13 mouse cellular contexts compared by ENCODE assay signal in the genomic region with DNA sequence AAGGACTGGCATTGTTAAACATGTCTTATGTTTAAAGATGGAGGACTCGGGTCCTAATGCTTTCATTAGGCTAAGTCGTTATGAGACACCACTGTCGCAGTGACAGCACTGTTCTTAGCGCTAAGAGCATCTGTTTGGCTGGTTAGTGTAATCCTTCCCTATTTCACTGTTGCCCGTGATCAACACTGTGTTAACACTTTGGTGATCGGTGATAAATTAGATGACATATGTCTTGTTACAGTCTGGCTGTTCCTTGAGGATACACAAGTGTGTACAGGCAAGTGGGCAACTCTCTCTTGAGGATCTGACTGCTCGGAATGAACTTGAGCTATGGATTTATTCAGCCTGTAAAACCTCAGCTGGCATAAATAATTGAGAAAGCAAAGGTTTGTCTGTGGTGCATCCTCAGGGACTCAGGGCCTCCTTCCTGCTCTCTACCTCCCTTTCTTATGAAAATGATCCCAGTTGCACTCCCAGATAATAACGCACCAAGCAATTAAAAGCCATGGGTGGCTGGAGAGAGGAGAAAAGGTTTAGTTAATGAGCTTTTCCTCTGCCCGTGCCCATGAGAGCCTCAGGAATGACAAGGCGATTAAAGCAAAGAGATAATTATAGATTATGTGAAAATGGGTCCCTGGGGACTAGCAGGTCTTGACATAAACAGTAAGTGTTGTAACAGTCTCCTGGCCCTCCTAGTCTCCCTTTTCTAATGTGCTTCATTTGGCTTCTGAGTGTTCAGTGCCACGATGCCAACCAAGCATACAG. TPM values are rescaled to one million over a fixed set of nuclear protein-coding genes. Genes with fewer than 3 reads are reported as not detected.
A peak's percentile ranks its signal among the peaks of the same experiment; 100 is the strongest.
DNase-seq lines count a peak whose midpoint lies in the region; ATAC-seq lines count a peak whose summit lies in the region.
"Had no signal": no experiment of that assay in that cellular context is flagged by ENCODE, and none has a peak within 500 bp of the region (broad histone marks: within the 10 kb centered on the region; RNA-seq: fewer than 3 reads in every experiment).

No protein-coding gene starts in this region.

- H3K27me3 ChIP-seq in forebrain, embryonic 14.5 days (replicated peaks; ENCODE audit: control insufficient read depth, insufficient read depth, low read length): no peaks in the 10 kb centered on the region
- no peaks in the 10 kb centered on the region for H3K27me3 ChIP-seq in hindbrain, embryonic 16.5 days (replicated peaks; ENCODE audit: control insufficient read depth, insufficient read depth, low read length)
- H3K27me3 ChIP-seq in neural tube, embryonic 13.5 days: no peaks in the 10 kb centered on the region

- H3K4me1 ChIP-seq in forebrain, embryonic 14.5 days (ENCODE audit: control insufficient read depth, insufficient read depth, low read length): peaks cover 18% of the 10 kb centered on the region
- peaks cover 3% of the 10 kb centered on the region for H3K4me1 ChIP-seq in hindbrain, embryonic 16.5 days (ENCODE audit: control insufficient read depth, insufficient read depth, low read depth, low read length)
- H3K4me1 ChIP-seq in neural tube, embryonic 13.5 days (replicated peaks): peaks cover 23% of the 10 kb centered on the region

- no peak overlapping the region for H3K4me3 ChIP-seq in forebrain, embryonic 14.5 days (ENCODE audit: low read depth, low read length)
- H3K4me3 ChIP-seq in hindbrain, embryonic 16.5 days (ENCODE audit: low read length): no peak overlapping the region
- no peak overlapping the region for H3K4me3 ChIP-seq in neural tube, embryonic 13.5 days

- 0 out of 2 replicates have a peak overlapping the region, but pooled peaks have one; percentile 17 for H3K27ac ChIP-seq in forebrain, embryonic 14.5 days (ENCODE audit: low read depth, low read length)
- H3K27ac ChIP-seq in hindbrain, embryonic 16.5 days (ENCODE audit: low read depth, low read length): peak overlapping the region; percentile 23; the same call in 1 of the 2 replicates
- H3K27ac ChIP-seq in neural tube, embryonic 13.5 days (replicated peaks): peak overlapping the region; percentile 59
- H3K27ac ChIP-seq: liver, embryonic 14.5 days had no signal

- H3K36me3 ChIP-seq in forebrain, embryonic 14.5 days (ENCODE audit: control insufficient read depth, insufficient read depth, low read length): no peaks in the 10 kb centered on the region
- H3K36me3 ChIP-seq in hindbrain, embryonic 16.5 days (ENCODE audit: control insufficient read depth, insufficient read depth, low read length): no peaks in the 10 kb centered on the region
- no peaks in the 10 kb centered on the region for H3K36me3 ChIP-seq in neural tube, embryonic 13.5 days

- H3K4me2 ChIP-seq in forebrain, embryonic 14.5 days (ENCODE audit: low read length): peak overlapping the region; percentile 4; the same call in 1 of the 2 replicates
- peak overlapping the region; percentile 6; the same call in 1 of the 2 replicates for H3K4me2 ChIP-seq in hindbrain, embryonic 16.5 days (ENCODE audit: low read length)
- peak overlapping the region; percentile 24 for H3K4me2 ChIP-seq in neural tube, embryonic 13.5 days

- H3K9me3 ChIP-seq in forebrain, embryonic 14.5 days (replicated peaks; ENCODE audit: control insufficient read depth, low read length): no peaks in the 10 kb centered on the region
- H3K9me3 ChIP-seq in hindbrain, embryonic 16.5 days (ENCODE audit: control insufficient read depth, low read length): no peaks in the 10 kb centered on the region
- H3K9me3 ChIP-seq in neural tube, embryonic 13.5 days: no peaks in the 10 kb centered on the region

- H3K9ac ChIP-seq in forebrain, embryonic 14.5 days (ENCODE audit: low read length): no peak overlapping the region
- no peak overlapping the region for H3K9ac ChIP-seq in hindbrain, embryonic 16.5 days (ENCODE audit: low read depth, low read length)
- H3K9ac ChIP-seq in neural tube, embryonic 13.5 days: no peak overlapping the region
- H3K9ac ChIP-seq: liver, embryonic 14.5 days had no signal

- DNase-seq in embryo, embryonic 10.5 days (ENCODE audit: low spot score): peak; percentile 42
- no peak for DNase-seq in embryo, embryonic 9.5 days (ENCODE audit: extremely low spot score)
- DNase-seq in forebrain, embryonic 14.5 days (ENCODE audit: low spot score): peak; percentile 86
- DNase-seq in layer of hippocampus, postnatal 36 days: no peak
- DNase-seq in kidney, postnatal 25 days: no peak
- no peak for DNase-seq in heart, adult 9 months (ENCODE audit: low spot score in 2 of 2)
- DNase-seq: cerebellum, postnatal 10 days; left cerebral cortex, postnatal 4 days; lung, postnatal 14 days; right cerebral cortex, postnatal 4 days had no signal

- ATAC-seq in forebrain, embryonic 14.5 days: peak; percentile 85
- ATAC-seq in hindbrain, embryonic 16.5 days: peak; percentile 79
- peak; percentile 91 for ATAC-seq in neural tube, embryonic 13.5 days (ENCODE audit: low read depth)

- WGBS in forebrain, embryonic 14.5 days: 5% methylated on average over 11 of the region's 11 CpGs
- WGBS in hindbrain, embryonic 16.5 days: 25% methylated on average over 11 of the region's 11 CpGs
- 30% methylated on average over 11 of the region's 11 CpGs for WGBS in neural tube, embryonic 13.5 days

RNA-seq across cellular contexts. Expression of a gene that starts 47.7 kb away (rescaled TPM):
- polyA plus RNA-seq in forebrain, embryonic 14.5 days (2014; fragmentation: Nextera tagmentation; extraction: Ambion mirVana): 91.4 and 92.8 TPM in 2 replicates
- 85.7 and 101 TPM in 2 replicates for polyA plus RNA-seq in hindbrain, embryonic 16.5 days (2015; fragmentation: Nextera tagmentation; extraction: Ambion mirVana)
- polyA plus RNA-seq in neural tube, embryonic 13.5 days (2015; fragmentation: Nextera tagmentation; extraction: Ambion mirVana): 79.6 and 90.6 TPM in 2 replicates
- 10 to 100 TPM; 81.5 to 92.2 TPM for total RNA-seq in layer of hippocampus, postnatal 36 days (2021)

Comparison
In these comparisons a context has a peak if more than half of its experiments do, and no peak if none do; other contexts are left out.
1. DNase-seq: peak in embryo, embryonic 10.5 days (single experiment) and forebrain, embryonic 14.5 days (single experiment); none in embryo, embryonic 9.5 days (single experiment), layer of hippocampus, postnatal 36 days (0 of 2), kidney, postnatal 25 days (0 of 2) and heart, adult 9 months (0 of 2).
2. Peak in every context shown above with its lines, with median percentiles within 50 percentile points of each other: ATAC-seq, H3K27ac ChIP-seq and H3K4me2 ChIP-seq.